Mouse (Mus musculus) E14TG2a.4 (cell line): ENCODE measurements around the gene Tmem30b.

ENCODE experiments used
- CTCF ChIP-seq: conservative IDR thresholded peaks from 2 replicates; pipeline ENCODE4 v1.5.1; 2014; ENCODE audit warnings: low read length
- NANOG ChIP-seq: IDR thresholded peaks from 2 replicates; pipeline ENCODE4 v1.6.1; 2014; ENCODE audit warnings: borderline replicate concordance, low read length, mixed read lengths

GRCm38 (mm10) chr12:73531889-73532479 is 14.2 kb downstream of the Tmem30b start:
- TF ChIP-seq CTCF (no peak), NANOG (no peak)
